Mouse (Mus musculus): ENCODE measurements around the gene Rnf128. TPM values are rescaled to one million over a fixed set of nuclear protein-coding genes. Genes with fewer than 3 reads are reported as not detected.
"Not testable (repeated sequence)": the region's sequence is repeated elsewhere in the genome, so short reads cannot be mapped to it uniquely, and the experiment has no call there.

Rnf128 gene
- total RNA-seq (2022), result 10 to 100 TPM; 45.2 to 50.9 (median 47.4) TPM

GRCm38 (mm10) chrX:139562925-139563461, at the start of gene Rnf128:
Rnf128 (plus strand) TSS chrX:139563316.
- no peak for DNase-seq

GRCm38 (mm10) chrX:139516156-139516555, 47.0 kb upstream of the Rnf128 start:
- DNase-seq, result no peak

DNA sequence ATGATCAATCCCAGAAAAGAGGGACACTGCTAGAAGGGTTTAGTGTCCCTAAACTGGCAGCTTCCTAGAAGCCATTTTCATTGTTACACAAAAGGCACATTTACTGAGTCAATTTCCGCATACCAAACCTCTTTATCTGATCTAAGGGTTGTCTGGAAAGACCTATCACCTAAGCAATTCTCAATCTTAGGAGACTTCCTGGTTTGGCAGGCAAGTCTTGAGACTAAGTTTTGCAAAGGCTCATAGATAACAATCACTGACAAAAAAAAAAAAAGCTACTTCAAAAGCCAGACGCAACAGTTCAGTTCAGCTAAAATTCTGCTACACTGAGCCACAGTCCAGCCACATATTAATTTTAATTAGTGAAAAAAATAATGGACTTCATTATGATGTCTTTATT, 43.9 kb upstream of the Rnf128 start:
- no peak for DNase-seq

GRCm38 (mm10) chrX:139524303-139525091, 38.6 kb upstream of the Rnf128 start:
- no peak for DNase-seq

DNA sequence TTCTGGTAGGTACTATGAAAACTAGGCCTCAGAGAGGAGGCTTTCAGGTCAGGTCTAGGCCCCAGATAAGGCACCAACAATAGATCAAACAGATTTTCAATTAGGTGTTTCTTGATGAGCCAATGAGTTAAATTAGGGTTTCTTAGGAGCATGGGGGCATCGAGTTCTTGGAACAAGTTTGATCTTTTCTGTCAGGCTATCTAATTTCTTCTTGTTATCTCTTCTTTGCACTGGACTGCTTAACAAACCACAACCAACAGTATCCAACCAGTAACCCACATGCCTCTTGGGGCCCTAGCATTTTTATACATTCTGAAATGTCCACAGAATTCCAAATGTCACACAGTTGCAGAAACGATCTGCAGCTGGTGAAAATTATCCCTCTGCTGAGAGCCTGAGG, 37.4 kb upstream of the Rnf128 start:
- no peak for DNase-seq

DNA sequence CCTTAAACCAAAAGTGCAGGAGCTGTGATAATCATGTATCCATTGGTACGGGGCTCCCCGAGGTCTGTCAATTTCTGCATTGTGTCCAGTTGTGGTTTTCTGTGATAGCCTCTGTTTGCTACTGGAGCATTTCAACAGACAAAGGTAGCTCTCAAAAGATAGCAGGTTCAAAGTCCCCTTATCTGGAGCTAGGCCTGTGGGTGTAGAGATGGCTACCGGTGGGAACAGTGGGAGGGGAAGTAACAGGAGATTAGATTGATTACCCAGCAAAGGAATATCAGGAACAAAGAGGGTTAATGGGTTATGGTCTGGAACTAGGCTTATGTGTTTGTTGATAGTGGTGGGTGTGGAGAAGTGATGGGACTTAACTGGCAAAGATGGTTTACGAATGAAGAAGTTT, 36.1 kb upstream of the Rnf128 start:
- no peak for DNase-seq

DNA sequence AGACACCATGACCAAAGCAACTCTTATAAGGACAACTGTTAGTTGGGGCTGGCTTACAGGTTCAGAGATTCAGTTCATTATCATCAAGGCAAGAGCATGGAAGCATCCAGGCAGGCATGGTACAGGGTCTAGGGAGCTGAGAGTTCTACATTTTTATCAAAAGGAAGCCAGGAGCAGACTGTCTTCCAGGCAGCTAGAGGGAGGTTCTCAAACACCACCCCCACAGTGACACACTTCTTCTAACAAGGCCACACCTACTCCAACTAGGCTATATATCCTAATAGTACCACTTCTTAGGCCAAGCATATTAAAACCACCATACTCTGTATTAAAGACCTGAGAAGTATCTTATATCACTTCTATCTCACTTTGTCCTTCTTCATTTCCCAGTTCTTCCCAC, 33.4 kb upstream of the Rnf128 start:
- no peak for DNase-seq

GRCm38 (mm10) chrX:139532293-139532692, 30.8 kb upstream of the Rnf128 start:
- no peak for DNase-seq

DNA sequence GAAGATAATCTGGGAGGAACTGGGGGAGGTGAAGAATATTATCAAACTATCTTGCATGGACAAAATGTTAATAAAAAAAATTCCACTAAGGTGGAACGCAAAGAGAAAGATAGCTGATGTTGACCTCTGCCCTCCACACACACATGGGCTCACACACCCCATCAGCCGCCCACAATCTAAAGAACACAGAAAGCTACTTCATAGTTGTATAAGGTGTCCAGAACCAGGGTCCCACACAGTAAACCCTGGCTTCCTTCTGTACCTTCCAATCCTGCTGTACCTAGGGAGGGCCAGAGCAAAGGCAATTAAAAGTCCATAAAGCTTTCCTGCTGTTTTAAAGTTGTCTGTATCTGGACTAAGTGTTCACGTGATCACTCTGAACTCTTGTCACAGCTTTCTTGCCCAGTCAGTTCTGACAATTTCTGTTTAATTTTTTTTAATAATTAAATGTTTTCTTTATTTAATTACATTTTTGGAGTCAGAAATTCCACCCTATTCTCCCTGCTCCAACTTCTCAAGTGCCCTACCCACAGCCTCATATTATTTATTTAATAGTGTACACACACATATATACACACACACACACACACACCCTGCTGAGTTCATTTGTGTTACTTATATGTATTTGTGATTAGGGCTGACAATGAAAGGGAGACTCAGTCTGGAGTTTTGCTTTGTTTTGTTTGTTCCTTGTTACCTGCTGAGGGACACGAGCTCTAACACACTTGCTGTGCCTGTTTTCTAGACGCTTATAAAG, 25.3 kb upstream of the Rnf128 start:
- no peak for DNase-seq

DNA sequence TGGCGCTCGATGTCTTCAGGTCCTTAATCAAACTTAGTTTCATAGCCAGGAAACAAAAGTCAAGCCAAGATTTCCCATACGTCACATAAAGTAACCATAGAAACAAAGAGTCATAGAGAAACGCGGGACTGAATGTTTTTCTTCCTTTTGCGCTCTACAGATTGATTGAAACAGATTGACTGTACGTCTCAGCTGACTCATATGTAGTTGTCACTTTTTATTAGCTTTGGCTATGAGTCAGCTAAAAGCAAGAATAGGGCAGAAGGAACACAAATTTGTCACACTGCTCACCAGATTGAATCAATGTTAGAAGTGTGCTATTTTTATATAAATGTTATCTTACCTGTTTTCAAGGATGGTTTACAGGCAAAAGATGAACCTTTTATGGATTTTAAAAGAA, 19.4 kb upstream of the Rnf128 start:
- DNase-seq, result no peak

DNA sequence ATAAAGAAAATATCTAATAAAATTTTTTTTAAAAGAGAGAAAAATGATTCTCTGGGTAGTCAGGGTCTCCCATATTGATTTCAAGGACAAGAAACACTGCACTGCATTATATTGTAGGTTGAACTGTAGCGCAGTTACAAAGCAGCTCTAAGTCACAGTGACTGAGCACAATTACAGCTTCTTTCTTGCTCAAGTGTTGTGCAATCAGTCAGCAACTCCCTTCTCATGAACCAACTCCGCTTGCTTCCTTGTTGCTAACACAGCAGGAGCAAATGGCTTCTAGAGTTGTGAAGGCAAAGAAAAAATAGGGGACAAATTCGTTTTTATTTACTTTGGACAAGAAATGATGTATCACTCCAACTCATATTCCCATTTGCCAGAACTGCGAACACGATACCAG, 12.7 kb upstream of the Rnf128 start:
- no peak for DNase-seq

- DNase-seq, result no peak
Observed at GRCm38 (mm10) chrX:139552090-139552489, 11.0 kb upstream of the Rnf128 start.

DNA sequence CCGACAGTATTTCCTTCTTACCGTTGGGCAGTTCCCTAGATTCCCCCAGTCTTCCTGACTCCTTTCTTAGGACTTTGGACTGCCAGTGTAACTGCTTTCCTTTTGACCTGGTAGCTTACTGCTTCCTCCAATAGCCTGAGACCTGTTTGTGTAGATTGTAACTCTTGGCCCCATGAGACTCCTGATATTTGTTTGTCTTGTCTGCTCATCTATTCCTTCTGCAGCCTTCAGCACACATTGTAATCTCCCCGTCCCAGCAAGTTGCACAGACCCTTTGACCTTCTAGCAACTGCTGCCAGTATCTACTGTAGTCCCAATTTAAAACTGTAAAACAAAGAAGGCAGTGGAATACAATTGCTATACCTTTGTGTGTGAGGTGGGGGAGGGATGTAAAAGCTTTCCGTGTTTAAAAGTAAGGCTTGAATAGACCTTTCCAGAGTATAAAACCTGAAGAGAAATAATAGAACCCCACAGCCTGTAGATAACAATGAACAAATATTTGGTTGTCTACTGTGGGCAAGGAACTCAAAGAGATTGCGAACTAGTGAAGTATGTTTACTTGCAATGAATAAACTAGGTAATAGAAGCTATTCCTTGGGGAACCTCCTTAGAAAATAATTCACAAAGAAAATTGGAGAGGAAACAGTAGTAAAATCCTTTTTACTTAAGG, 726 bp upstream of the Rnf128 start:
- DNase-seq, result no peak

- no peak for DNase-seq
Observed at GRCm38 (mm10) chrX:139570054-139570453, 6.9 kb downstream of the Rnf128 start.

DNA sequence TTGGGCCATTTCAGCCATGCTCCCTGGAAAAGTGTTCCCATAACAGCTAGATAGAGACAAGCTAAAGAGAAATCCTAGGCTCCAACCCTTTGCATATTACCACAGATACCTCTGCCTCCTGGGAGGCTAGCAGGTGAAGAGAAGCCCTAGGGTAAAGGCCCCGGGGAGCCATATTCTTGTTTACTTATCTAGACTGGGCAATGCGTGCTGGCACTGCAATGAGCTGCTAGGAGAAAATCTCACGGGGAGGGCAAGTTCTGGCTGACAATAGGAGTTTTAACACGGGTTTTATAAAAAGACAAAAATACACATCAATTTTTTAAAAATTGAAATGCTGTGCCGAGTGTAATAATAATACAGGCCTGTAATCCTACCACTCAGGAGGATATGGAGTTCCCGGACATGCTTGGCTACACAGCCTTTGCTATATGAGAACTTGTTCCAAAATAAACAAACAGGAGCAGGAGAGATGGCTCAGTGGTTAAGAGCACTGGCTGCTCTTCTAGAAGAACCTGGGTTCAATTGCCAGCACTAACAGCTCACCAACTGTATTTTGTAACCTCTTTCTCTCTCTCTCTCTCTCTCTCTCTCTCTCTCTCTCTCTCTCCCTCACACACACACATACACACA, 15.6 kb downstream of the Rnf128 start:
- no peak for DNase-seq

DNA sequence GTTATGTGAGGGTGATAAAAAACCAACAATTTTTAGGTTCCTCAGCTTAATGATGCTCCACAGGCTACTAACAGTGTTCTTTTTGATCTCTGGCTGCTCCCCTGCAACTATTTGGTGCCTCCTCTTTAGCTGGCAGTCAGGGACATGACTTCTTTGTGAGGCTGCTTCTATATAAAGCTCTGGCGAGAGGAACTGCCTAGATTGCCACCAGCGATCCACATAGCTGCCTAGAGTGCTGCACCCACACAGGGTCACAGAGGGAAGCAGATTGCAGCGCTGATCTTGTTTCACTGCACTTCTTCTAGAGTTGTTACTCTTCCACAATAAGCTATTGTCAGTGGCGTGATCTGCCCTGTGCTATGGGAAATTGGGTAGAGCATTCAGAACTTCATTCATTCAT, 20.5 kb downstream of the Rnf128 start:
- DNase-seq, result no peak

GRCm38 (mm10) chrX:139586676-139587075, 23.6 kb downstream of the Rnf128 start:
- DNase-seq, result not testable (repeated sequence)

DNA sequence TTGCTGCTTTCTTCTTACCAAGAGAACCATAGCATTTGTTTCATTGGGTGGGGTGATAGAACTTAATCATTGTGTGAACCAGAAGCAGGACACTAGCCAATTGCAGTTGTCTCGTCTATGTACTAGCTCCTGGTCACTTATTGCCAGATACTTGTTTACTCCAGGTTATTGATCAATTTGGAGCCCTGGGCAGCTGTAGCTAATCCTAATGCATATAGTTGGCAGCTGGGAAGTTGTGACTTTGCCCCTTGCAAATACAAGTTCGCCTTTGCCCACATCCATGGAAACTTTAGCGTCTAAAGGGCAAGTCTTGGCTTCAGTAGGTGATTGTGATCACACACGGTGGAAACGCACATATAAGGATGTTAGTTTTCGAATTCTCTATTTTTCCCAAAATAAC, 33.3 kb downstream of the Rnf128 start:
- no peak for DNase-seq

GRCm38 (mm10) chrX:139610033-139610764, 47.1 kb downstream of the Rnf128 start:
- DNase-seq, result peak; percentile 83

- peak; percentile 5 for DNase-seq
Observed at GRCm38 (mm10) chrX:139610765-139611300, 47.7 kb downstream of the Rnf128 start.

- no peak for DNase-seq
Observed at GRCm38 (mm10) chrX:139614761-139615160, 51.6 kb downstream of the Rnf128 start.

GRCm38 (mm10) chrX:139622071-139622470, 59.0 kb downstream of the Rnf128 start:
- DNase-seq, result no peak

Measured in adrenal gland, adult 8-10 months (tissue).